Mouse (Mus musculus) forebrain, embryonic 15.5 days (tissue): ENCODE results near the gene Ccdc122. TPM values are rescaled to one million over a fixed set of nuclear protein-coding genes. Genes with fewer than 3 reads are reported as not detected.
A peak's percentile ranks its signal among the peaks of the same experiment; 100 is the strongest.
"Not testable (repeated sequence)": the region's sequence is repeated elsewhere in the genome, so short reads cannot be mapped to it uniquely, and the experiment has no call there.

ENCODE experiments used
- ATAC-seq: fragments of 200-750 bp; cut with Nextera tagmentation; replicated peaks from 2 replicates; pipeline ENCODE4 v1.8.0; 2017; ENCODE audit warnings: mild to moderate bottlenecking, moderate TSS enrichment, moderate library complexity
- H3K27ac ChIP-seq: fragments of 300-500 bp; sonication (generic); replicated peaks from 2 replicates; pipeline ENCODE4 v1.5.1; 2015; ENCODE audit warnings: mild to moderate bottlenecking, inconsistent platforms
- H3K27me3 ChIP-seq: fragments of 300-500 bp; sonication (generic); 2 replicates; pipeline ENCODE4 v1.6.1; 2015; ENCODE audit warnings: inconsistent platforms
- H3K36me3 ChIP-seq: fragments of 300-500 bp; sonication (generic); 2 replicates; pipeline ENCODE4 v1.6.1; 2015; ENCODE audit warnings: mild to moderate bottlenecking, inconsistent platforms
- H3K4me1 ChIP-seq: fragments of 300-500 bp; sonication (generic); 2 replicates; pipeline ENCODE4 v1.6.1; 2015; ENCODE audit warnings: inconsistent platforms
- H3K4me2 ChIP-seq: fragments of 300-500 bp; sonication (generic); replicated peaks from 2 replicates; pipeline ENCODE4 v1.6.1; 2015; ENCODE audit warnings: mild to moderate bottlenecking, inconsistent platforms
- H3K4me3 ChIP-seq: fragments of 300-500 bp; sonication (generic); 2 replicates; pipeline ENCODE4 v1.5.1; 2015; ENCODE audit warnings: mild to moderate bottlenecking, inconsistent platforms
- H3K9ac ChIP-seq: fragments of 300-500 bp; sonication (generic); replicated peaks from 2 replicates; pipeline ENCODE4 v1.6.1; 2015; ENCODE audit warnings: mild to moderate bottlenecking, inconsistent platforms
- H3K9me3 ChIP-seq: fragments of 300-500 bp; sonication (generic); 2 replicates; pipeline ENCODE4 v1.6.1; 2016; ENCODE audit warnings: inconsistent platforms
- WGBS: fragments of 180-500 bp; shearing (Covaris S2); methylation state at CpG from one replicate; pipeline ENCODE4 v1.1.7; 2015; ENCODE audit warnings: mixed read lengths; 5-methylcytosine and 5-hydroxymethylcytosine counted together
- polyA plus RNA-seq: library from polyadenylated mRNA; unstranded; fragments of >200 nt; fragmentation: Nextera tagmentation; extraction: Ambion mirVana; gene quantifications from 2 replicates; pipeline ENCODE4 v1.2.1, GENCODE M21; 2015

The Ccdc122 gene
- 0.57 and 0.66 TPM in 2 replicates for polyA plus RNA-seq

DNA sequence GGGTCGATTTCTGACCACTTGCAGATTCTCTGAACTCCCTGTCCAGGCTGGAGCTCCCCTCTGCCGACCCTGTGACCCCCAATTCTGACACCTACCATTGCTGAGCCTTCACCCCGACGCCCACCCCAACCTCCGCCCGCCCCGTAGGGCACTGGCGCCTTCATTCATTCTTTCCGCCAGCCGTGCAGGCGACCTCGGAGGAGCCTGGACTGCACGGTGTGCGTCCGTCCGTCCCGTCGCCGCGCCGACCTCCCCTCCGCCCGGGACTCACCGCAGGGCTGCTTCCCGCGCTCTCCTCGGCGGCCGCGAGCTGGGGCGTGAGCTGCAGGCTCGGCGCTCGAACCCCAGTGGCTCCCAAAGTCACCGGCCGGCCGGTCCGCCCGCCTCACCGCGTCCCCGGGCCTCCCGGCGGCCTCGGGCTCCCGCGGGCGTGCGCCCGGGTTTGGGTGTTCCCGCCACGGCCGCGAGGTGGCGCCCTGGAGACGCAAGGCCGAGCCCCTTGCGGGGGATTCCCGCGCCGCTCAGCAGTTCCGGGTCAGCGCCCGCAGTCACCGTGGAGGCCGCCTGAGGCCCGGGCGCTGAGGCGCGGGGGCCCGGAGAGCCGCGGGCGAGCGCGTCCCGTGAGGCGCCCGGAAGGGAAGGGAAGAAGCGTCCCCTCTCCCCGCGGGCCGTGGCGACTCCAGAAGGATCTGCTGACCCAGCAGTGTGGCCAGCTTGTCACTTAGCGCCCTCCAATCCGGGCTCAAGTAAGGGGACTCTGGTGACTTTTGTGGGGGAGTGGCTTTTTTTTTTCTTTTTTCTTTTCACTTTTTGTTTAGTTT lies at the start of gene Ccdc122, which contains the start of gene Lacc1:
TSS of gene Ccdc122 (plus strand) at position 547 of the 821 bp plus-strand sequence.
TSS of gene Lacc1 (minus strand) at position 679 of the 821 bp plus-strand sequence.
- H3K27me3 ChIP-seq: no peaks in the 10 kb centered on the region
- H3K36me3 ChIP-seq: no peaks in the 10 kb centered on the region
- WGBS: under 1% methylated on average over 81 of the region's 86 CpGs
- H3K4me1 ChIP-seq: peaks cover 8% of the 10 kb centered on the region
- H3K9ac ChIP-seq: peak within 1 kb of the TSS; percentile 37
- H3K27ac ChIP-seq: no peak within 1 kb of the TSS
- peak; percentile 69 for ATAC-seq
- peak within 1 kb of the TSS; percentile 40 for H3K4me3 ChIP-seq
- H3K4me2 ChIP-seq: peak within 1 kb of the TSS; percentile 53
- H3K9me3 ChIP-seq: no peaks in the 10 kb centered on the region

DNA sequence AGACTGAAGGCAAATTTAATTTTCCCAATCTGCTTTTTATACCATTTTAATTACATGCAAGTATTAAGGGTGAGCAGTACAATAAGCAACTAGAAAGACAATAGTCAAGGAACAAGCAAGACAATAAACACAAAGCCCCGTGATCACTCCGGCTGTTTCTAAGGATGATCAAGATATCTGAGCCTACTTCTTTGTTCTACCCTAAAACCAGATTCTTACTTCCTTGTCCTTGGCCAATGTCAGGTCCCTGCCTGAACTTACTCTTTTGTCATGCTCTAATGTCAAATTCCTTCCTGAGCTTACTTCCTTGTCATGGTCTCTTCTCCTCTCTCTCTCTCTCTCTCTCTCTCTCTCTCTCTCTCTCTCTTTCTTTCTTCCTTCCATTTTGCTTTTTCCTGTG lies 46.2 kb upstream of the Ccdc122 start:
- H3K9ac ChIP-seq, H3K27me3 ChIP-seq, H3K36me3 ChIP-seq, ATAC-seq, H3K4me3 ChIP-seq, H3K9me3 ChIP-seq, H3K27ac ChIP-seq, H3K4me1 ChIP-seq, H3K4me2 ChIP-seq: not testable (repeated sequence)
- 84% methylated on average over 2 of the region's 2 CpGs for WGBS

GRCm38 (mm10) chr14:77004740-77005139 lies 31.8 kb upstream of the Ccdc122 start:
- no peaks in the 10 kb centered on the region for H3K36me3 ChIP-seq
- 0 out of 2 replicates have a peak, but pooled peaks cover 5% of the 10 kb centered on the region for H3K4me1 ChIP-seq
- 80% methylated on average over 8 of the region's 8 CpGs for WGBS
- H3K9ac ChIP-seq: no peak overlapping the region
- no peak overlapping the region for H3K4me3 ChIP-seq
- no peaks in the 10 kb centered on the region for H3K9me3 ChIP-seq
- H3K27ac ChIP-seq: no peak overlapping the region
- H3K4me2 ChIP-seq: no peak overlapping the region
- ATAC-seq: no peak
- H3K27me3 ChIP-seq: no peaks in the 10 kb centered on the region

GRCm38 (mm10) chr14:77005566-77005965 lies 31.0 kb upstream of the Ccdc122 start:
- Histone ChIP-seq H3K4me2 (no peak overlapping the region), H3K9me3 (no peaks in the 10 kb centered on the region), H3K9ac (no peak overlapping the region), H3K36me3 (no peaks in the 10 kb centered on the region), H3K27me3 (no peaks in the 10 kb centered on the region), H3K27ac (no peak overlapping the region), H3K4me1 (0 out of 2 replicates have a peak, but pooled peaks cover 5% of the 10 kb centered on the region), H3K4me3 (no peak overlapping the region)
- 73% methylated on average over 5 of the region's 5 CpGs for WGBS
- no peak for ATAC-seq

GRCm38 (mm10) chr14:77008238-77008637 lies 28.3 kb upstream of the Ccdc122 start:
- no peaks in the 10 kb centered on the region for H3K9me3 ChIP-seq
- H3K27ac ChIP-seq: no peak overlapping the region
- ATAC-seq: peak; percentile 41; the same call in 1 of the 2 replicates
- 0 out of 2 replicates have a peak, but pooled peaks cover 5% of the 10 kb centered on the region for H3K4me1 ChIP-seq
- H3K36me3 ChIP-seq: no peaks in the 10 kb centered on the region
- no peak overlapping the region for H3K9ac ChIP-seq
- no peaks in the 10 kb centered on the region for H3K27me3 ChIP-seq
- H3K4me2 ChIP-seq: no peak overlapping the region
- WGBS: 22% methylated on average over 3 of the region's 3 CpGs
- no peak overlapping the region for H3K4me3 ChIP-seq

- 0 out of 2 replicates have a peak overlapping the region, but pooled peaks have one; percentile 3 for H3K27ac ChIP-seq
- H3K27me3 ChIP-seq: no peaks in the 10 kb centered on the region
- peak; percentile 66; the same call in 1 of the 2 replicates for ATAC-seq
- WGBS: 2% methylated on average over 3 of the region's 3 CpGs
- no peak overlapping the region for H3K4me2 ChIP-seq
- no peaks in the 10 kb centered on the region for H3K36me3 ChIP-seq
- no peaks in the 10 kb centered on the region for H3K9me3 ChIP-seq
- H3K4me3 ChIP-seq: no peak overlapping the region
- H3K4me1 ChIP-seq: no peaks in the 10 kb centered on the region
- H3K9ac ChIP-seq: 0 out of 2 replicates have a peak overlapping the region, but pooled peaks have one; percentile 6
These were observed 24.8 kb upstream of the Ccdc122 start for GRCm38 (mm10) chr14:77011804-77012203.

DNA sequence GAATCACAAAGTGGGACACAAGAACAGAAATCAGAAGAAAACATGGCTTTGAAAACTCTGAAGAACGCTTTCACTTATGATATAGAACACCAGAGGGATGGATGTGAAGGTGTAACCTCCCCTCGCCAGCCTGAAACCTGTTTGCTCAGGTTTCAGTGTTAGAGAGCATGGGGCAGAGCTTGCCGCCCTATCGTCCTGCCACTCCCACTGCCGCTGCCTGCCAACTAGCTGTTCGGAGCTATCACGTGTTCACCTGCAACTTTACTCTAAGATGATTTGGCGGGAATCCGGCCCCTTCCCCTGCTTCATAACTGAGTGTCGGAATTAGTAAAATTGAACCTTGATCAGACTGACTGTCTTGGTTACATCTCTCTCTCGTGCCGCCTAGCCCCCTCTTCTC lies 19.8 kb upstream of the Ccdc122 start:
- not testable (repeated sequence) for ATAC-seq, H3K4me2 ChIP-seq, H3K27me3 ChIP-seq, H3K27ac ChIP-seq, H3K4me1 ChIP-seq, H3K36me3 ChIP-seq, H3K9ac ChIP-seq, H3K4me3 ChIP-seq, H3K9me3 ChIP-seq
- WGBS: 55% methylated on average over 12 of the region's 12 CpGs

GRCm38 (mm10) chr14:77017211-77017610 lies 19.4 kb upstream of the Ccdc122 start:
- WGBS: 88% methylated on average over 6 of the region's 6 CpGs
- Histone ChIP-seq H3K4me2 (no peak overlapping the region), H3K4me3 (no peak overlapping the region), H3K4me1 (no peaks in the 10 kb centered on the region), H3K9me3 (no peaks in the 10 kb centered on the region), H3K36me3 (no peaks in the 10 kb centered on the region), H3K27ac (no peak overlapping the region), H3K27me3 (no peaks in the 10 kb centered on the region), H3K9ac (no peak overlapping the region)
- no peak for ATAC-seq

DNA sequence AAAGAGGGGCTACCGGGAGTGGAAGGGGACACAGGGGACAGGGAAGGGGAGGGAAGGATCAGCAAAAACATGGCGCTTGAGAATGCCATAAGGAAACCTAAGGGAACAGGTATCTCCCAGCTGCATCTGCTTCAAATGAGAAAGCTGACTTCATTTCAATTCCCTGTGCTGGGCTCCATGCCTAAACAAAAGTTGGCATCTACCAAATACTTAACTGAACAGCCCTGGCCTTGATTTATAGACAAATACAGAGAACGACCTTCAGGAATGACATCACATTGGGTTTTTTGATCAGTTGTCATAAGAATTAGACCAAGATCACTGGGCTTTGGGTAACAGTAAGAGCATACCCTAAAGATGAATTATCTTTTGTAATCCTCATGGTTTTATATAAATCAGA lies 12.1 kb upstream of the Ccdc122 start:
- Histone ChIP-seq H3K4me1 (no peaks in the 10 kb centered on the region), H3K4me2 (no peak overlapping the region), H3K27ac (no peak overlapping the region), H3K9ac (no peak overlapping the region), H3K4me3 (no peak overlapping the region), H3K27me3 (no peaks in the 10 kb centered on the region), H3K36me3 (no peaks in the 10 kb centered on the region), H3K9me3 (no peaks in the 10 kb centered on the region)
- ATAC-seq: no peak
- 80% methylated on average over 3 of the region's 3 CpGs for WGBS

DNA sequence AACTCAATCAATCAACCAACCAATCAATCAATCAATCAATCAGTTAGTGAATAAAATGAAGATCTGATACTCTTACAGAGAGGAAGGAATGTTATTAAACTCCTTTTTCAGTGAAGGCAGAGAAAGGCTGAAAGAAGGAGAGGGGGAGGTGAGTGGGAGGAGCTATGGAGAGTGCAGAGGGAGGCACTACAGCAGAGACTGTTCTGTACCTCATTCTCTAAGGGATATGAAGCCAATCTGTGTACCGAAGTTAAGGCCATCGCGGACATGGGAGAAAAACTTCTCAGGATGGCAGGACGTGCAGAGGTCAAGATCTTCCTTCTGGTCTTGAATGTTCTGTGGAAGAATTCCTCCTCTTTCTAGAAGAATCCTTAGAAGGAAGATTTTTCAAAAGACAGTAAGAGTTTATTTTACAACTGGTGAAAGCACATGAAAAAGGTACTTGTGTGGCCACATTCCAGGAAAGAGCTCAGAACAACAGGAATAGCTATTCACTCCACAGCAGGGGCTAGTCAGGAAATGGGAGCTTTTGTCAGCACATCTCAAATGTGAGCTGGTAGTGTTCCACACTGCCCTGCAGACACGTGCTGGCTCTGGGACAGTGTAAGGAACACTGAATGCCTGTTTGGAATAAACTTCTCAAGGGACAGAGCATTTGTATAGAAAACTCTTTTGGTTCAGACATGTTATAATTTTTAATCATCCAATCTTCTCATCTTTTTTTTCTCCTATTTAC lies 7.1 kb upstream of the Ccdc122 start:
- no peaks in the 10 kb centered on the region for H3K36me3 ChIP-seq
- no peaks in the 10 kb centered on the region for H3K27me3 ChIP-seq
- WGBS: 58% methylated on average over 5 of the region's 5 CpGs
- no peaks in the 10 kb centered on the region for H3K4me1 ChIP-seq
- H3K9ac ChIP-seq: no peak overlapping the region
- no peak for ATAC-seq
- no peaks in the 10 kb centered on the region for H3K9me3 ChIP-seq
- H3K4me2 ChIP-seq: no peak overlapping the region
- no peak overlapping the region for H3K27ac ChIP-seq
- no peak overlapping the region for H3K4me3 ChIP-seq

DNA sequence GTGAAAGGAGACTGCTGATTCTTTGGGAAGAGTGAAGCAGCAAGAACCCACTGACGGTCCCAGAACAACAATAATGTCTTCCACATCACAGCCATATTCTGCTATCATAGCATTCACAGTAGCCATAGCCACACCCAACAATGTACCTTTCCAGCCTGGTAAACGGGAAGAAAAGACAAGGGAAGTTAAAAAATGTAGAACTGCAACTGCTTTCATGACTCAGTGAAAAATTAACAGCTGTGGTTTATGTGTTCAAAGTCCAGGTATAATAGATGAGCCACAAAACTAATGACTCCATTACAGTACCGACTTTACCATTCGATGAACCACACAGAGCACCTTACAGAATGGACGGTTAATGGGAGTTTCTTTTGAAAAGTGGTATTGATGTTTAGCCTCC lies 5.8 kb upstream of the Ccdc122 start:
- Histone ChIP-seq H3K4me1 (no peaks in the 10 kb centered on the region), H3K4me3 (no peak overlapping the region), H3K27ac (no peak overlapping the region), H3K9me3 (no peaks in the 10 kb centered on the region), H3K27me3 (no peaks in the 10 kb centered on the region), H3K9ac (no peak overlapping the region), H3K4me2 (no peak overlapping the region), H3K36me3 (no peaks in the 10 kb centered on the region)
- no peak for ATAC-seq
- 91% methylated on average over 5 of the region's 5 CpGs for WGBS

- no peak overlapping the region for H3K4me3 ChIP-seq
- no peak for ATAC-seq
- no peaks in the 10 kb centered on the region for H3K9me3 ChIP-seq
- peaks cover 8% of the 10 kb centered on the region for H3K4me1 ChIP-seq
- H3K36me3 ChIP-seq: no peaks in the 10 kb centered on the region
- H3K27me3 ChIP-seq: no peaks in the 10 kb centered on the region
- H3K4me2 ChIP-seq: no peak overlapping the region
- no peak overlapping the region for H3K9ac ChIP-seq
- no peak overlapping the region for H3K27ac ChIP-seq
- WGBS: 61% methylated on average over 5 of the region's 5 CpGs
These were observed 4.1 kb upstream of the Ccdc122 start for GRCm38 (mm10) chr14:77032433-77032832.
